Mouse (Mus musculus): ENCODE data around the gene Ccdc103. TPM values are rescaled to one million over a fixed set of nuclear protein-coding genes. Genes with fewer than 3 reads are reported as not detected.

The Ccdc103 gene
- polyA plus RNA-seq, 1 experiment, result 1.3 TPM

- DNase-seq (ENCODE audit: low read depth), result no peak
- TF ChIP-seq POLR2A (IDR thresholded peaks at IDR 0.05; ENCODE audit: borderline replicate concordance, extremely low read depth, insufficient read depth, insufficient read length, poor library complexity, severe bottlenecking) (no peak), CTCF (IDR thresholded peaks at IDR 0.05; ENCODE audit: borderline replicate concordance, extremely low read depth, insufficient read depth, insufficient read length) (no peak)
These were observed 25.1 kb upstream of the Ccdc103 start for GRCm38 (mm10) chr11:102855941-102856340.

- TF ChIP-seq POLR2A (IDR thresholded peaks at IDR 0.05; ENCODE audit: borderline replicate concordance, extremely low read depth, insufficient read depth, insufficient read length, poor library complexity, severe bottlenecking), result no peak
- no peak for TF ChIP-seq CTCF (IDR thresholded peaks at IDR 0.05; ENCODE audit: borderline replicate concordance, extremely low read depth, insufficient read depth, insufficient read length)
- no peak for DNase-seq (ENCODE audit: low read depth)
These were observed 22.1 kb upstream of the Ccdc103 start for GRCm38 (mm10) chr11:102858951-102859350.

DNA sequence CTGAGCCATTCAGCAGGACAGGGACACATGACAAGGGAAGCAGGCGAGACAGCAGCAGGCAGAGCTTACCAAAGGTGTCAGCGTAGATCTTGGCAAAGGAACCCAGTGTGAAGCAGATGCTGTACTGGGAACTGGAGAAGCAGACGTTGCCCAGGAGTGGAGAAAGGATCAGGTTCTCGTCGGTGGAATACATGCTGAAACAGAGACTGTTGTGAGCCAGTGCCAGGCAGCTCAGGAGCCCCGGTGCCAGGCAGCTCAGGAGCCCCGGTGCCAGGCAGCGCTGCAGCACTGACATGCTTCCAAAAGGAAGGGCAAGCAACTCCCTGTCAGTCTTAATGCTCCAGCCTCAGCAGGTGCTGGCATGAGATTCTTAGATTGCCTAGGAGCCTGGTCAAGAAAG lies 21.1 kb upstream of the Ccdc103 start:
- TF ChIP-seq POLR2A (IDR thresholded peaks at IDR 0.05; ENCODE audit: borderline replicate concordance, extremely low read depth, insufficient read depth, insufficient read length, poor library complexity, severe bottlenecking) (no peak), CTCF (IDR thresholded peaks at IDR 0.05; ENCODE audit: borderline replicate concordance, extremely low read depth, insufficient read depth, insufficient read length) (no peak)
- peak; percentile 58 for DNase-seq (ENCODE audit: low read depth)

DNA sequence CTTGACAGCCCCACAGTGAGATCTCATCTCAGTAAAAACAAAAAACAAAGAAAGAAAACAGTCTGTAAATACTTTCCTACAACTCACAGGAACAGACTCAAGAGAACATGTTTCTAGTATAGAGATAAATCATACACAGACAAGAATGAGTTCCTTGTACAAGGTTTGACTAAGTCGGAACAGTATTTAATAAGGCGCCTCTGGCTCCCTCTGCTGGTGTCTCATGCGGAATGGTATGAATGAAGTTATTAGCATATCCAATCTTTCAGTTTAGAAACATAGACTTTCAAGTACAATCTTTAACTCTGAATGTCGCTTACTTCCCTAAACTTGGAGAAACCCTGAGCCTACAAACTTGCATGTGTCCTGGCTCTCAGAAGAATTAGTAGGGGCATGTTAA lies 16.7 kb upstream of the Ccdc103 start:
- no peak for TF ChIP-seq POLR2A (IDR thresholded peaks at IDR 0.05; ENCODE audit: borderline replicate concordance, extremely low read depth, insufficient read depth, insufficient read length, poor library complexity, severe bottlenecking)
- TF ChIP-seq CTCF (IDR thresholded peaks at IDR 0.05; ENCODE audit: borderline replicate concordance, extremely low read depth, insufficient read depth, insufficient read length), result peak; percentile 67; the same call in 1 of the 2 replicates
- DNase-seq (ENCODE audit: low read depth), result peak; percentile 91

GRCm38 (mm10) chr11:102874801-102875334 lies 6.1 kb upstream of the Ccdc103 start:
- peak; percentile 8 for DNase-seq (ENCODE audit: low read depth)
- TF ChIP-seq POLR2A (IDR thresholded peaks at IDR 0.05; ENCODE audit: borderline replicate concordance, extremely low read depth, insufficient read depth, insufficient read length, poor library complexity, severe bottlenecking), result no peak
- TF ChIP-seq CTCF (IDR thresholded peaks at IDR 0.05; ENCODE audit: borderline replicate concordance, extremely low read depth, insufficient read depth, insufficient read length), result no peak

DNA sequence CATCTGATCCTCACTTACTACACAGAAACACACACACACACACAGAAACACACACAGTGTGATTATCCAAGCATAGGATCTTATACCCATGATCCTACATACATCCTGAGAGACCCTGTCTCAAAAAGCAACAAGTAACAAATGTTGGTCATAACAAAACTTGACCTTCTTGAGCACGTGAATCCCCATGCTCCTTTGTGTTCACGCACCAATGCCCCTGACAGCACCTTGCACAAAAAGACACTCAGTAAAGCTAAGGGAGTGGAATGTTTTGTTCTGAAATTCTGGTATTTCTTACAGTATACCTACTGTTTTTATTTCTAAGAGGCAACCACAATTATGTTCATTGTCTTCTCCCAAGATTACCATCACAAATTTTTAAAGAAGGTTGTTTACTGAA lies 1.4 kb upstream of the Ccdc103 start:
- TF ChIP-seq POLR2A (IDR thresholded peaks at IDR 0.05; ENCODE audit: borderline replicate concordance, extremely low read depth, insufficient read depth, insufficient read length, poor library complexity, severe bottlenecking), result no peak
- no peak for TF ChIP-seq CTCF (IDR thresholded peaks at IDR 0.05; ENCODE audit: borderline replicate concordance, extremely low read depth, insufficient read depth, insufficient read length)
- DNase-seq (ENCODE audit: low read depth), result no peak

GRCm38 (mm10) chr11:102881314-102882198 lies 552 bp downstream of the Ccdc103 start:
- no peak for DNase-seq (ENCODE audit: low read depth)
- TF ChIP-seq CTCF (IDR thresholded peaks at IDR 0.05; ENCODE audit: borderline replicate concordance, extremely low read depth, insufficient read depth, insufficient read length), result no peak
- no peak for TF ChIP-seq POLR2A (IDR thresholded peaks at IDR 0.05; ENCODE audit: borderline replicate concordance, extremely low read depth, insufficient read depth, insufficient read length, poor library complexity, severe bottlenecking)

GRCm38 (mm10) chr11:102884616-102885219 lies 3.7 kb downstream of the Ccdc103 start, which contains the start of gene Fam187a:
Fam187a (plus strand) TSS chr11:102885169.
- no peak for TF ChIP-seq CTCF (IDR thresholded peaks at IDR 0.05; ENCODE audit: borderline replicate concordance, extremely low read depth, insufficient read depth, insufficient read length)
- TF ChIP-seq POLR2A (IDR thresholded peaks at IDR 0.05; ENCODE audit: borderline replicate concordance, extremely low read depth, insufficient read depth, insufficient read length, poor library complexity, severe bottlenecking), result no peak
- no peak for DNase-seq (ENCODE audit: low read depth)

GRCm38 (mm10) chr11:102887433-102887832 lies 6.4 kb downstream of the Ccdc103 start:
- DNase-seq (ENCODE audit: low read depth), result no peak
- TF ChIP-seq CTCF (IDR thresholded peaks at IDR 0.05; ENCODE audit: borderline replicate concordance, extremely low read depth, insufficient read depth, insufficient read length) (no peak), POLR2A (IDR thresholded peaks at IDR 0.05; ENCODE audit: borderline replicate concordance, extremely low read depth, insufficient read depth, insufficient read length, poor library complexity, severe bottlenecking) (no peak)

- peak; percentile 32 for DNase-seq (ENCODE audit: low read depth)
- TF ChIP-seq POLR2A (IDR thresholded peaks at IDR 0.05; ENCODE audit: borderline replicate concordance, extremely low read depth, insufficient read depth, insufficient read length, poor library complexity, severe bottlenecking) (no peak), CTCF (IDR thresholded peaks at IDR 0.05; ENCODE audit: borderline replicate concordance, extremely low read depth, insufficient read depth, insufficient read length) (no peak)
These were observed 7.1 kb downstream of the Ccdc103 start for GRCm38 (mm10) chr11:102888135-102888534.

DNA sequence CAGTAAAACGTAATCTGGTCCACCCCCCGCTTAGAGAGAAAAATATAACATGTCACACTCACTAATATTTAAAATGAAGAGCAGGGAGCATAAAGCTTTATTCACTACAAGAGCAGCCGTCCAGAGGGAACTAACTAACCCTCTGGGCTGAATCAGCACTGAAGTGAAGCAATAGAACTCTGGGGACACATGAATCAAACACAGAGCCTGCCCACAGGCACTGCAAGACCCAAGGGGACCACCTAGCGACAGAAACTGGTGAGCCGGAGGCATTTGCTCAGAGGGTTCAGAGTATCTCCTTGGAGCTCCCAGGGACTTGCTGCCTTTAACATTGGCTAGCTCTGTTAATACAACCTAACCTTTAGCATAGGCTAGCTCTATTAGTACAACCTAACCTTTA lies 9.1 kb downstream of the Ccdc103 start:
- DNase-seq (ENCODE audit: low read depth), result no peak

More for the DNA sequence above, 9.1 kb downstream of the Ccdc103 start:
- TF ChIP-seq CTCF (IDR thresholded peaks at IDR 0.05; ENCODE audit: borderline replicate concordance, extremely low read depth, insufficient read depth, insufficient read length) (no peak), POLR2A (IDR thresholded peaks at IDR 0.05; ENCODE audit: borderline replicate concordance, extremely low read depth, insufficient read depth, insufficient read length, poor library complexity, severe bottlenecking) (no peak)
